In genomic region chr11:121219776-121220175, GRCm38 (mm10) we compare ENCODE assay signal across 30 mouse cellular contexts.
"Had no signal": no experiment of that assay in that cellular context is flagged by ENCODE, and none has a peak within 500 bp of the region (broad histone marks: within the 10 kb centered on the region; RNA-seq: fewer than 3 reads in every experiment).

No protein-coding gene starts in this region.

- H3K27me3 ChIP-seq: limb, embryonic 12.5 days; limb, embryonic 13.5 days; limb, embryonic 15.5 days; liver, embryonic 12.5 days; liver, embryonic 13.5 days; liver, embryonic 15.5 days; lung, embryonic 15.5 days; megakaryocyte, embryonic 14.5 days; midbrain, embryonic 12.5 days; midbrain, embryonic 13.5 days; midbrain, embryonic 15.5 days; neural tube, embryonic 12.5 days had no signal

- H3K4me2 ChIP-seq: limb, embryonic 12.5 days; limb, embryonic 13.5 days; limb, embryonic 15.5 days; liver, embryonic 11.5 days; liver, embryonic 12.5 days; liver, embryonic 13.5 days; liver, embryonic 15.5 days; lung, embryonic 14.5 days; lung, embryonic 15.5 days; midbrain, embryonic 12.5 days; midbrain, embryonic 13.5 days; midbrain, embryonic 15.5 days; neural tube, embryonic 12.5 days had no signal

- DNase-seq: left cerebral cortex, postnatal 4 days; liver; liver, embryonic 13.5 days; liver, postnatal 0 days; lung, adult 18-20 months; lung, adult 2 months; lung, embryonic 14.5 days; lung, postnatal 10 days; lung, postnatal 14 days; lung, postnatal 36 days; lung, postnatal 4 days; midbrain, embryonic 14.5 days had no signal

- H3K4me1 ChIP-seq: limb, embryonic 10.5 days; limb, embryonic 12.5 days; limb, embryonic 13.5 days; limb, embryonic 15.5 days; liver, embryonic 13.5 days; liver, embryonic 15.5 days; lung, embryonic 15.5 days; midbrain, embryonic 12.5 days; midbrain, embryonic 13.5 days; midbrain, embryonic 15.5 days; neural tube, embryonic 12.5 days had no signal

- H3K9ac ChIP-seq: limb, embryonic 12.5 days; limb, embryonic 13.5 days; limb, embryonic 15.5 days; liver, embryonic 12.5 days; liver, embryonic 13.5 days; liver, embryonic 14.5 days; liver, embryonic 15.5 days; liver, postnatal 0 days; lung, embryonic 14.5 days; lung, embryonic 15.5 days; midbrain, embryonic 12.5 days; midbrain, embryonic 13.5 days; midbrain, embryonic 15.5 days; neural tube, embryonic 12.5 days had no signal

- H3K27ac ChIP-seq: limb, embryonic 10.5 days; limb, embryonic 12.5 days; limb, embryonic 13.5 days; limb, embryonic 15.5 days; liver, embryonic 12.5 days; liver, embryonic 13.5 days; liver, embryonic 14.5 days; liver, embryonic 15.5 days; lung, embryonic 15.5 days; macrophage; midbrain, embryonic 12.5 days; midbrain, embryonic 13.5 days; midbrain, embryonic 15.5 days; neural tube, embryonic 12.5 days had no signal

- H3K9me3 ChIP-seq: limb, embryonic 10.5 days; limb, embryonic 12.5 days; limb, embryonic 13.5 days; limb, embryonic 15.5 days; liver, embryonic 12.5 days; liver, embryonic 13.5 days; liver, embryonic 15.5 days; lung, embryonic 15.5 days; megakaryocyte, embryonic 14.5 days; midbrain, embryonic 12.5 days; midbrain, embryonic 13.5 days; midbrain, embryonic 15.5 days; neural tube, embryonic 12.5 days had no signal

- ATAC-seq: liver, embryonic 12.5 days; liver, postnatal 0 days; lung, postnatal 0 days; midbrain, embryonic 13.5 days; midbrain, embryonic 15.5 days; midbrain, embryonic 16.5 days had no signal

- H3K4me3 ChIP-seq: limb, embryonic 10.5 days; limb, embryonic 12.5 days; limb, embryonic 13.5 days; limb, embryonic 15.5 days; liver, embryonic 12.5 days; liver, embryonic 13.5 days; liver, embryonic 15.5 days; lung, embryonic 15.5 days; megakaryocyte, embryonic 14.5 days; midbrain, embryonic 12.5 days; midbrain, embryonic 13.5 days; midbrain, embryonic 15.5 days; myocyte; neural tube, embryonic 12.5 days had no signal
